Comparison of ENCODE assay signal across 8 mouse cellular contexts in the genomic region with DNA sequence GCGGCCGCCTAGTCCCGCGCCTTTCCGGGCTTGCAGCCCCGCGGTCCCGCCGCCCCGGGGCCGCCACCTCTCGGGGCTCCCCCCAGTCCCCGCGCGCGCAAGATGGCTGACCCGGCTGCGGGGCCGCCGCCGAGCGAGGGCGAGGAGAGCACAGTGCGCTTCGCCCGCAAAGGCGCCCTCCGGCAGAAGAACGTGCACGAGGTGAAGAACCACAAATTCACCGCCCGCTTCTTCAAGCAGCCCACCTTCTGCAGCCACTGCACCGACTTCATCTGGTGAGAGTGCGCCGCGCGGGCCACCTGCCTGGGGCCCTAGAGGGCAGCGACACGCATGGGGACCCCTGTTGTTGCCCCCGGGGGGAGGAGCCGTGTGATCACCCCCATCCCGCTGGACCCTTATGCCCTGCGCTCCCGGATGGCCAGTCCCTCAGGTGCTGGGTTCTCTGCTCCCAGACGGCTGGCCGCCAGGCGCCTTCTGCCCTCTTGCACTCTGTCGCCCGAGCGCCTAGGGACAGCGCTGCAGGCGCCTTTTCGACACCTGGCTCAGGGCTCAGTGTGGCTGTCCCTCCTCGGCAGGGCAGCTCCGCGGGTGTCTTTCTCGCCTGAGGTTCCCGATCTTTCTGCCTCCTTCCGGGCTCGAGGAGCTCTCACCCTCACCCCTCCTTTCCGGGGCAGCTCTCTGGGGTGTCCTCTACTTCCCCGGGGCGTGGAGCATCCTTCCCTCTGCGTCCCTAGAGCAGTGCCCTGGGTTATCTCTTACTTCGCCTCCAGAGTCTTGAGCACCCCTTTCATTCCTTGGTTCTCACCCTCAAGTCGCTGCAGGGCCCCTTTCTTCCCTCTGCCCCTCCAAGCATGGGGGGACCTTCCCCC. TPM values are rescaled to one million over a fixed set of nuclear protein-coding genes. Genes with fewer than 3 reads are reported as not detected.
DNase-seq lines count a peak whose midpoint lies in the region; ATAC-seq and TF ChIP-seq lines count a peak whose summit lies in the region.

No protein-coding gene starts in this region.

- ATAC-seq in forebrain, embryonic 11.5 days (replicated peaks; ENCODE audit: low FRiP score): peak; percentile 76
- peak; percentile 82 for ATAC-seq in hindbrain, embryonic 15.5 days (ENCODE audit: low FRiP score, low read depth)
- peak; percentile 21 for ATAC-seq in lung, embryonic 16.5 days (ENCODE audit: low read depth)

- peak overlapping the region; percentile 91 for H3K4me2 ChIP-seq in forebrain, embryonic 11.5 days (ENCODE audit: low read depth, low read length, severe bottlenecking)
- H3K4me2 ChIP-seq in hindbrain, embryonic 15.5 days: peak overlapping the region; percentile 97
- H3K4me2 ChIP-seq in lung, embryonic 16.5 days (ENCODE audit: low read depth, low read length): peak overlapping the region; percentile 96

- no peaks in the 10 kb centered on the region for H3K9me3 ChIP-seq in forebrain, embryonic 11.5 days (ENCODE audit: control insufficient read depth, low read length)
- no peaks in the 10 kb centered on the region for H3K9me3 ChIP-seq in hindbrain, embryonic 15.5 days
- H3K9me3 ChIP-seq in lung, embryonic 16.5 days (ENCODE audit: control insufficient read depth, low read length): no peaks in the 10 kb centered on the region

- no peak overlapping the region for H3K27ac ChIP-seq in gastrocnemius, adult 2 months
- no peak overlapping the region for H3K27ac ChIP-seq in forebrain, embryonic 11.5 days (ENCODE audit: low read depth, low read length)
- H3K27ac ChIP-seq in hindbrain, embryonic 15.5 days (replicated peaks): peak overlapping the region; percentile 76
- no peak overlapping the region for H3K27ac ChIP-seq in lung, embryonic 16.5 days (ENCODE audit: low read length)
- 0 out of 2 replicates have a peak overlapping the region, but pooled peaks have one; percentile 5 for H3K27ac ChIP-seq in olfactory bulb, adult 2 months (ENCODE audit: insufficient read depth, low read depth, low read length)

- intact Hi-C loops in gastrocnemius, adult 2 months (cut with DNase I): no loop called here

- under 1% methylated on average over 65 of the region's 66 CpGs for WGBS in forebrain, embryonic 11.5 days
- under 1% methylated on average over 59 of the region's 66 CpGs for WGBS in hindbrain, embryonic 15.5 days
- under 1% methylated on average over 61 of the region's 66 CpGs for WGBS in lung, embryonic 16.5 days
- WGBS in olfactory bulb, adult 2 months: under 1% methylated on average over 66 of the region's 66 CpGs

- H3K27me3 ChIP-seq in forebrain, embryonic 11.5 days (ENCODE audit: control insufficient read depth, insufficient read depth, low read length): peaks cover 22% of the 10 kb centered on the region
- no peaks in the 10 kb centered on the region for H3K27me3 ChIP-seq in hindbrain, embryonic 15.5 days
- peaks cover 36% of the 10 kb centered on the region for H3K27me3 ChIP-seq in lung, embryonic 16.5 days (ENCODE audit: control insufficient read depth, insufficient read depth, low read depth, low read length)

- H3K36me3 ChIP-seq in forebrain, embryonic 11.5 days (ENCODE audit: control insufficient read depth, insufficient read depth, low read length): no peaks in the 10 kb centered on the region
- no peaks in the 10 kb centered on the region for H3K36me3 ChIP-seq in hindbrain, embryonic 15.5 days
- H3K36me3 ChIP-seq in lung, embryonic 16.5 days (ENCODE audit: control insufficient read depth, insufficient read depth, low read length): no peaks in the 10 kb centered on the region

- peak overlapping the region; percentile 65 for H3K4me3 ChIP-seq in gastrocnemius, adult 2 months
- H3K4me3 ChIP-seq in forebrain, embryonic 11.5 days (ENCODE audit: low read depth, low read length): peak overlapping the region; percentile 58
- peak overlapping the region; percentile 85 for H3K4me3 ChIP-seq in hindbrain, embryonic 15.5 days
- H3K4me3 ChIP-seq in lung, embryonic 16.5 days (ENCODE audit: low read length): peak overlapping the region; percentile 59
- H3K4me3 ChIP-seq in olfactory bulb, adult 2 months (ENCODE audit: insufficient read depth, low read depth, low read length): peak overlapping the region; percentile 61

- H3K4me1 ChIP-seq in forebrain, embryonic 11.5 days (replicated peaks; ENCODE audit: control insufficient read depth, insufficient read depth, low read length): peaks cover 9% of the 10 kb centered on the region; the same call in 1 of the 2 replicates
- peaks cover 38% of the 10 kb centered on the region for H3K4me1 ChIP-seq in hindbrain, embryonic 15.5 days (replicated peaks)
- H3K4me1 ChIP-seq in lung, embryonic 16.5 days (replicated peaks; ENCODE audit: control insufficient read depth, insufficient read depth, low read length): peaks cover 13% of the 10 kb centered on the region
- peaks cover 25% of the 10 kb centered on the region for H3K4me1 ChIP-seq in olfactory bulb, adult 2 months (ENCODE audit: control insufficient read depth, insufficient read depth, low read length)

- peak overlapping the region; percentile 53 for H3K9ac ChIP-seq in forebrain, embryonic 11.5 days (ENCODE audit: low read length)
- peak overlapping the region; percentile 69 for H3K9ac ChIP-seq in hindbrain, embryonic 15.5 days
- H3K9ac ChIP-seq in lung, embryonic 16.5 days (ENCODE audit: low read length): peak overlapping the region; percentile 59

- TF ChIP-seq CTCF in gastrocnemius, adult 2 months (IDR thresholded peaks at IDR 0.05): no peak
- TF ChIP-seq CTCF in olfactory bulb, adult 2 months (IDR thresholded peaks at IDR 0.05; ENCODE audit: insufficient read depth, low read depth, low read length): no peak

- TF ChIP-seq POLR2A in olfactory bulb, adult 2 months (IDR thresholded peaks at IDR 0.05; ENCODE audit: insufficient read depth, low read depth, low read length): no peak; the same call in 1 of the 2 replicates

- peak; percentile 18 for DNase-seq in gastrocnemius, adult 2 months
- no peak for DNase-seq in gastrocnemius, adult 8-10 months (ENCODE audit: low spot score in 2 of 2)
- peak; percentile 50 for DNase-seq in brain, adult 2 months (ENCODE audit: low read depth, low spot score)
- peak; percentile 70 for DNase-seq in forebrain, embryonic 11.5 days (ENCODE audit: low spot score)
- peak; percentile 75 to 80 for DNase-seq in thymus, postnatal 36 days

RNA-seq across cellular contexts. Expression of gene Prkcb, which starts 0.9 kb away (rescaled TPM):
- 1 to 10 TPM in 1 of 2 experiments, under 1 TPM in 1; 0.54 to 1.1 TPM for total RNA-seq in gastrocnemius, adult 2 months (2021)
- 1 to 10 TPM in 1 of 4 experiments, under 1 TPM in 3; 0.15 to 1.2 (median 0.73) TPM for total RNA-seq in gastrocnemius, adult 8-10 months (2022)
- 10.0 and 13.0 TPM in 2 replicates for polyA plus RNA-seq in forebrain, embryonic 11.5 days (2014; fragmentation: Nextera tagmentation; extraction: Ambion mirVana)
- polyA plus RNA-seq in hindbrain, embryonic 15.5 days (2015; fragmentation: Nextera tagmentation; extraction: Ambion mirVana): 117 and 119 TPM in 2 replicates
- 4.1 and 5.2 TPM in 2 replicates for polyA plus RNA-seq in lung, embryonic 16.5 days (2015; fragmentation: Nextera tagmentation; extraction: Ambion mirVana)
- polyA plus RNA-seq in olfactory bulb, adult 2 months (2012; ENCODE audit: insufficient read depth, insufficient read length, low replicate concordance, missing spikeins): 270 and 694 TPM in 2 replicates

Comparison
In these comparisons a context has a peak if more than half of its experiments do, and no peak if none do; other contexts are left out.
1. DNase-seq: peak in gastrocnemius, adult 2 months (single experiment), brain, adult 2 months (single experiment), forebrain, embryonic 11.5 days (single experiment) and thymus, postnatal 36 days (2 of 2); none in gastrocnemius, adult 8-10 months (0 of 2).
2. H3K27ac ChIP-seq: peak in hindbrain, embryonic 15.5 days (single experiment) and olfactory bulb, adult 2 months (single experiment); none in gastrocnemius, adult 2 months (single experiment), forebrain, embryonic 11.5 days (single experiment) and lung, embryonic 16.5 days (single experiment).
3. ATAC-seq: peak in every context shown above with its lines; median percentile 82 in hindbrain, embryonic 15.5 days; 76 in forebrain, embryonic 11.5 days; 21 in lung, embryonic 16.5 days.
4. Peak in every context shown above with its lines, with median percentiles within 50 percentile points of each other: H3K4me3 ChIP-seq, H3K4me2 ChIP-seq and H3K9ac ChIP-seq.